Mouse (Mus musculus) embryonic facial prominence, embryonic 14.5 days (tissue): Measurements from ENCODE around the gene Gm21663. TPM values are rescaled to one million over a fixed set of nuclear protein-coding genes. Genes with fewer than 3 reads are reported as not detected.
A peak's percentile ranks its signal among the peaks of the same experiment; 100 is the strongest.
"Not testable (repeated sequence)": the region's sequence is repeated elsewhere in the genome, so short reads cannot be mapped to it uniquely, and the experiment has no call there.

ENCODE experiments used
- ATAC-seq: fragments of 200-750 bp; cut with Nextera tagmentation; 2 replicates; pipeline ENCODE4 v1.8.0; 2017; ENCODE audit warnings: low read depth, moderate number of reproducible peaks, moderate TSS enrichment
- DNase-seq: peaks from one replicate; pipeline ENCODE4 v3.0.0-alpha.2; 2015; ENCODE audit warnings: low spot score
- H3K27ac ChIP-seq: fragments of 300-500 bp; sonication (generic); replicated peaks from 2 replicates; pipeline ENCODE4 v1.5.1; 2014; ENCODE audit warnings: low read depth, mild to moderate bottlenecking, low read length, moderate library complexity
- H3K27me3 ChIP-seq: fragments of 300-500 bp; sonication (generic); replicated peaks from 2 replicates; pipeline ENCODE4 v1.6.1; 2014; ENCODE audit warnings: low read length; ENCODE audit not compliant: control insufficient read depth, insufficient read depth
- H3K36me3 ChIP-seq: fragments of 300-500 bp; sonication (generic); 2 replicates; pipeline ENCODE4 v1.6.1; 2014; ENCODE audit warnings: low read length, mixed read lengths; ENCODE audit not compliant: control insufficient read depth, insufficient read depth
- H3K4me1 ChIP-seq: fragments of 300-500 bp; sonication (generic); 2 replicates; pipeline ENCODE4 v1.6.1; 2014; ENCODE audit warnings: antibody characterized with exemption, low read length; ENCODE audit not compliant: control insufficient read depth, insufficient read depth
- H3K4me2 ChIP-seq: fragments of 300-500 bp; sonication (generic); 2 replicates; pipeline ENCODE4 v1.6.1; 2014; ENCODE audit warnings: low read depth, mild to moderate bottlenecking, low read length, moderate library complexity, mixed read lengths
- H3K4me3 ChIP-seq: fragments of 300-500 bp; sonication (generic); 2 replicates; pipeline ENCODE4 v1.5.1; 2014; ENCODE audit warnings: low read depth, mild to moderate bottlenecking, low read length
- H3K9ac ChIP-seq: fragments of 300-500 bp; sonication (generic); 2 replicates; pipeline ENCODE4 v1.6.1; 2014; ENCODE audit warnings: low read depth, mild to moderate bottlenecking, low read length, moderate library complexity, mixed read lengths
- H3K9me3 ChIP-seq: fragments of 300-500 bp; sonication (generic); 2 replicates; pipeline ENCODE4 v1.6.1; 2016; ENCODE audit warnings: low read length; ENCODE audit not compliant: control insufficient read depth
- WGBS: fragments of 180-500 bp; shearing (Covaris S2); extraction: QIAGEN DNeasy Blood & Tissue Kit; methylation state at CpG from one replicate; pipeline ENCODE4 v1.1.7; 2014; 5-methylcytosine and 5-hydroxymethylcytosine counted together
- polyA plus RNA-seq: library from polyadenylated mRNA; unstranded; fragments of >200 nt; fragmentation: Nextera tagmentation; extraction: Ambion mirVana; gene quantifications from 2 replicates; pipeline ENCODE4 v1.2.1, GENCODE M21; 2014

Gene Gm21663
- 0.15 and 0.29 TPM in 2 replicates for polyA plus RNA-seq

GRCm38 (mm10) chr5:25942281-25942680 is at the start of gene Gm21663:
Gene Gm21663 (minus strand): TSS chr5:25942381.
- WGBS = 53% methylated on average over 2 of the region's 2 CpGs
- not testable (repeated sequence) for H3K9ac ChIP-seq, ATAC-seq, H3K4me2 ChIP-seq, H3K27ac ChIP-seq, H3K9me3 ChIP-seq, H3K27me3 ChIP-seq, H3K4me1 ChIP-seq, H3K4me3 ChIP-seq, H3K36me3 ChIP-seq, DNase-seq

GRCm38 (mm10) chr5:25988550-25988949 is 46.4 kb upstream of the Gm21663 start, which contains the start of gene Gm21698:
Gene Gm21698 (minus strand): TSS chr5:25988650.
- not testable (repeated sequence) for H3K4me3 ChIP-seq, H3K9me3 ChIP-seq, DNase-seq, H3K4me2 ChIP-seq, H3K36me3 ChIP-seq, ATAC-seq, H3K4me1 ChIP-seq, H3K9ac ChIP-seq, H3K27ac ChIP-seq, H3K27me3 ChIP-seq
- no CpG with 5 or more reads among the region's 3 CpGs for WGBS

DNA sequence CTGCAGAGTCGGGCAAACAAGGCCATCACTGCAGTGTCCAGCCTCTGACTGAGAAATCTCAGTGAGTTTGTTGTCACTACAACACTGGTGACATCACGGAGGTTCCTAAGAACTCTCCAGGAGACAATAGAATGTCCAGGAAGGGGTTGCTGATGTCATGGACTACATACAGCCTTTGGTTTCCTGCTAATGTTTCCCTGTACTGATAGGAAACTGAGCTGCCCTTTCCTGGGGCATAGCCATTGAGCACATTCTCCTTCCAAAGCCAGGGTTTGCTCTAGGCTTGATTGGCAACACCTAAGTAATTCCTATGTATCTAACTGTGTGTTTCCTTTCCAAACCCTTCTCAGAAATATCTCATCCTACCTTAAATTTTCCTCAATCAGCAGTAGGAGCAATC is 30.4 kb upstream of the Gm21663 start, which contains the start of gene Gm21680:
Gm21680 (minus strand) TSS at position 101 of the 400 bp plus-strand sequence.
- not testable (repeated sequence) for H3K4me3 ChIP-seq, H3K4me2 ChIP-seq, H3K36me3 ChIP-seq, ATAC-seq, H3K4me1 ChIP-seq, H3K27me3 ChIP-seq, H3K9ac ChIP-seq, H3K27ac ChIP-seq, H3K9me3 ChIP-seq, DNase-seq
- WGBS = no CpG with 5 or more reads among the region's 2 CpGs

- not testable (repeated sequence) for ATAC-seq, H3K9ac ChIP-seq, H3K9me3 ChIP-seq, H3K27me3 ChIP-seq, H3K4me1 ChIP-seq, H3K27ac ChIP-seq, DNase-seq, H3K36me3 ChIP-seq, H3K4me3 ChIP-seq
- H3K4me2 ChIP-seq = 0 out of 2 replicates have a peak overlapping the region, but pooled peaks have one; percentile 29
- 68% methylated on average over 16 of the region's 17 CpGs for WGBS
Measured at GRCm38 (mm10) chr5:25957050-25957449, 14.9 kb upstream of the Gm21663 start.

DNA sequence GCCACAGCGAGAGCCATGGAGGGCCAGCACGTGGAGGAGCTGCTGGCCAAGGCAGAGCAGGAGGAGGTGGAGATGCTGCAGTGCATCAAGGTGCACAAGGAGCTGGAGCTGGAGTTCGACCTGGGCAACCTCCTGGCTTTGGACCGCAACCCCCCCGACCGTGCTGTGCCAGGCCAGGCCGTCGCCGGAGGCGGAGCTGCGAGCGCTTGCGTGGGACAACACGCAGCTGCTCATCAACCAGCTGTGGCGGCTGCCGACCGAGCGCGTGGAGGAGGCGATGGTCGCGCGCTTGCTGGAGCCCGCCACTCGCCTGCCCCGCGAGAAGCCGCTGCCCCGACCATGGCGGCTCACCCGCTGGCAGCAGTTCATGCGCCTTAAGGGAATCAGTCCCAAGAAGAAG is 14.4 kb upstream of the Gm21663 start:
- H3K27ac ChIP-seq, H3K9me3 ChIP-seq, H3K4me3 ChIP-seq, ATAC-seq, DNase-seq, H3K9ac ChIP-seq, H3K36me3 ChIP-seq, H3K4me1 ChIP-seq, H3K27me3 ChIP-seq: not testable (repeated sequence)
- 40% methylated on average over 18 of the region's 32 CpGs for WGBS
- peak overlapping the region; percentile 29 for H3K4me2 ChIP-seq

GRCm38 (mm10) chr5:25954317-25954716 is 12.1 kb upstream of the Gm21663 start, which contains the start of gene Gm21671:
Gene Gm21671 (minus strand): TSS chr5:25954417.
- H3K4me2 ChIP-seq, DNase-seq, H3K27me3 ChIP-seq, H3K36me3 ChIP-seq, ATAC-seq, H3K9me3 ChIP-seq, H3K4me1 ChIP-seq, H3K4me3 ChIP-seq, H3K27ac ChIP-seq, H3K9ac ChIP-seq: not testable (repeated sequence)
- 60% methylated on average over 2 of the region's 2 CpGs for WGBS

GRCm38 (mm10) chr5:25945391-25945790 is 3.2 kb upstream of the Gm21663 start:
- not testable (repeated sequence) for DNase-seq, H3K36me3 ChIP-seq, H3K4me1 ChIP-seq, H3K4me3 ChIP-seq, H3K27ac ChIP-seq, H3K27me3 ChIP-seq, ATAC-seq, H3K9ac ChIP-seq, H3K4me2 ChIP-seq, H3K9me3 ChIP-seq
- WGBS = 86% methylated on average over 2 of the region's 2 CpGs

- ATAC-seq = no peak
- WGBS = 82% methylated on average over 1 of the region's 1 CpGs
- H3K36me3 ChIP-seq = no peaks in the 10 kb centered on the region
Measured at GRCm38 (mm10) chr5:25891321-25891720, 50.9 kb downstream of the Gm21663 start.

GRCm38 (mm10) chr5:25889746-25890382 is 52.3 kb downstream of the Gm21663 start:
- Histone ChIP-seq H3K4me2 (no peak overlapping the region), H3K4me1 (no peaks in the 10 kb centered on the region), H3K9ac (no peak overlapping the region), H3K9me3 (0 out of 2 replicates have a peak, but pooled peaks cover 7% of the 10 kb centered on the region), H3K27ac (no peak overlapping the region), H3K27me3 (no peaks in the 10 kb centered on the region), H3K36me3 (no peaks in the 10 kb centered on the region), H3K4me3 (no peak overlapping the region)
- WGBS = 63% methylated on average over 3 of the region's 3 CpGs
- no peak for ATAC-seq
- no peak for DNase-seq

More at GRCm38 (mm10) chr5:25891321-25891720, 50.9 kb downstream of the Gm21663 start:
- Histone ChIP-seq H3K9me3 (no peaks in the 10 kb centered on the region), H3K27me3 (no peaks in the 10 kb centered on the region), H3K4me1 (no peaks in the 10 kb centered on the region), H3K4me3 (no peak overlapping the region), H3K27ac (no peak overlapping the region), H3K4me2 (no peak overlapping the region), H3K9ac (no peak overlapping the region)
- DNase-seq = no peak
